Mouse (Mus musculus) ovary, adult 10 weeks (tissue): ENCODE results near the gene Rack1. TPM values are rescaled to one million over a fixed set of nuclear protein-coding genes. Genes with fewer than 3 reads are reported as not detected.

Experiments used
- polyA plus RNA-seq: library from polyadenylated mRNA; stranded (reverse); fragments of 350-450 nt; fragmentation: Illumina TruSeq; extraction: RNeasy Lipid Tissue Mini Kit (QIAGEN cat#74804); gene quantifications from one replicate; pipeline ENCODE4 v1.2.3, GENCODE M21; 2014

Gene Rack1
- 195 TPM for polyA plus RNA-seq

DNA sequence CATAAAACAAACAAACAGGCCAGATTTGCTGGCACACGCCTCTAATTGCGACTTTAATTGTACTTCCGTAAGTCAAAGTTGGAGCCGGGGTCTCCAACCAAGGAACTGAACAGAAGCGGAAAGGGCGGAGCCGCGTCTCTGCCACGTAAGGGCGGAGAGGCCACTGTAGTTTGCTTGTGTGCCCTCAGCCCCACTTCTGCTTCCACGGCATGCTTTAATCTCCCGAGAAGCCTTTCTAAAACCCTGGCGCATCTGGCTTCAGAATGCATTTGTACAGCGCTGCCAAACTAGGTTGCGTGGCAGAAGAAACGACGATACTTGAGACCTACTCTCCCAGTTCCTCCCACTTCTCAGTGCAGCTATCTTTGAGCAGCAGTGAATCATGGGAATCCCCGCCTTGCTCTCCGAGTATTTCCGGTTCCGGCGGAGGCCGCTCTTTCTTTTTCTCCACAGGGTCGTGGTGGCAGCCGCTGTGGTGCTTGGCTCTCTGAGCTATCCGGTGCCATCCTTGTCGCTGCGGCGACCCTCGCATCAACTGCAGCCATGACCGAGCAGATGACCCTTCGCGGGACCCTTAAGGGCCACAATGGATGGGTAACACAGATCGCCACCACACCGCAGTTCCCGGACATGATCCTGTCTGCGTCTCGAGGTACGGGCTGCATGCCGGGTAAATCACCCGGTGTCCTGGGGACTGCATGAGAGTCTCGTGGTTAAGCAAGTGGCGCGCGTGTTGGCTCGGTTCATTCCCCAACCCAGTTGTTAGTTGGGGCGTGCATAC is at the start of gene Rack1:
Gene Rack1, plus strand, starts transcription at position 412 of the 781 bp plus-strand sequence.

DNA sequence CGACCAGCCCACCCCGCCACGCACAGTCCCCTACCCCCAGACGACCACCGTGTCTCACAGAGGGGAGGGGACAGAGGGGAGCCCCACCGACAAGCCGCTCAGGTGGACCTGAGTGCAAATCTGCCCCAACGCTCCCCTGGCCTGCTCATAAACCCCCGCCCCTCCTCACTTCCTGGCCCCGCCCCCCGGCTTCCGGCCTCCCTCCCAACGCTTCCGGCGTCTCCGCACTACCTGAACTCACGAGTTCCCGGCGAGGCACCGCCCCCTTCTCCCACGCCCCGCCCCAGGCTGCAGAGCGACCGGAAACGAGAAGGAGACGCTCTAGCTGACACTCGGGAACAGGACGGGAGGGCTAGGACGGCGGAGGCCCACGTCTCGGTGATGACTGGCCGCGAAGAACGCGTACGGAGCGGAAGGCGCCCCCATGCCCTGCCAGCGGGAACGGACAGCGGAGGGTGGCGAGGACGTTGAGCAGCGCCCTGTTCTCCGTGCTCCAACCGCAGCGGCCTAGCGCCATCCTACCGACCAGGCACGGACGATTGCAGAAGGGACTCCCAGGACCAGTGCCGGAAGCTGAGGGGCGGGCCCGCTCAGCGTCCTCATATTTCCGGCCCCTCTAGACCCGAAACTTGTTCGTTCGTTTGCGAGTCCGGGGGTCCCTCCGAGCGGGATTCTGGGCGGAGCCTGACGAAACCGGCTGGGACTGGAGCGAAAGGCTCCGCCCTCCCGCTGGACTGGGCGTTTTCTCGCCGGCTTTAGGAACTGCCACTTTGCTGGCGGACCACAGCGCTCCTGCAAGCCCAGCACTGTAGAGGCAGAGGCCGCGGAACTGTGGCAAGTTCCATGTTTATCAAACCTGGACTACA is 16.9 kb downstream of the Rack1 start, which contains the start of gene Trim41:
Gene Trim41, minus strand, starts transcription at position 554 of the 866 bp plus-strand sequence.

DNA sequence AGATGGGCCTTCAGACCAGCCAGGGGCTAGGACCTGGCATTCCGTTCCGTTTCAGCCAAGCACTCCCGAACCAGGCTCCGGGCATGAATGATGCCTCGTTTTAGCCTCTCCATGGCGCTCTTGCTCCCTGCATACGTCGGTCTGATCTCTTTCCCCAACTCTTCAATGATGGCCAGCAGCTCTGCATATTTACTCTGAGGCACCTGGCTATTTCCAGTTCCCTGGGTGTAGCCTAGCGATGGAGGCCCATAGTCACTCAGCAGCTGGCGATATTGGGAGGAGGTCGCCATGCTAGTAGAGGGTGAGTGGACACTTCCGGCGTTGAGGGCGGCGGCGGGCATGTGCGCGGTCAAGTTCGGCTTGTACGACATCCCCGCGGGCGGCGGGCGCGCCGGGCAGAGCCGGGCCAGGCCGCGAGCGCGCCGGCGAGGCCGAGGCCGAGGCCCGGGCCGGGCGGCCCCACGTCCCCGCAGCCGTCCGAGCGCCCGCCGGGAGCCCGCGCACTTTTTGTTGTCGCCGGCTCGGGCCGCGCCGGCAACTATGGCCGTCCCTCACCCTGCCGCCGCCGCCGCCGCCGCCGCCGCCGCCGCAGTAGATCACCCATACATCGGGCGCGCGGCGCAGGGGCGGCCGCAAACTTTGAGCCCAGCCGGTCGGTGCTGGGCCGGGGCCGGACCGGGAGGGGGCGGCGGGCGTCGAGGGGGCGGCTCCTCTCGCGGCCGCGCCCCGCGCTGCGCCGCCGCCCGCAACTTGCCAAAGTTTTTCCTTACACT is 26.0 kb downstream of the Rack1 start, which contains the start of the genes Trim7 and Gm12184:
Gene Trim7, plus strand, starts transcription at position 162 of the 773 bp plus-strand sequence.
Gene Gm12184, minus strand, starts transcription at position 677 of the 773 bp plus-strand sequence.

Other genes starting within 250 kb of the Rack1 start
- 11.2 TPM for gene Trim41, start 17.0 kb downstream of the Rack1 start, polyA plus RNA-seq
- 6.8 TPM for gene Trim7, start 25.8 kb downstream of the Rack1 start, polyA plus RNA-seq
- 16.1 TPM for gene Gm12184, start 26.3 kb downstream of the Rack1 start, polyA plus RNA-seq
- 57.7 TPM for gene Irgm1, start 71.4 kb downstream of the Rack1 start, polyA plus RNA-seq
- gene Gm5431, start 101.9 kb downstream of the Rack1 start, polyA plus RNA-seq, result 2.1 TPM
- gene Psme2b, start 145.9 kb downstream of the Rack1 start, polyA plus RNA-seq, result 0.68 TPM
- gene Olfr56, start 178.6 kb downstream of the Rack1 start, polyA plus RNA-seq, result 1.6 TPM
- 2.4 TPM for gene 9930111J21Rik1, start 179.1 kb downstream of the Rack1 start, polyA plus RNA-seq
- 0.83 TPM for gene Gm12185, start 191.9 kb downstream of the Rack1 start, polyA plus RNA-seq
- gene Tgtp1, start 193.8 kb downstream of the Rack1 start, polyA plus RNA-seq, result 10.0 TPM